Mouse (Mus musculus): Measurements from ENCODE around the gene Klhl11. TPM values are rescaled to one million over a fixed set of nuclear protein-coding genes. Genes with fewer than 3 reads are reported as not detected.

Klhl11 gene
- total RNA-seq, 2 experiments from 2014 or later, result 119 to 121 TPM

- no peak for TF ChIP-seq CTCF (conservative IDR thresholded peaks at IDR 0.05)
- H3K27ac ChIP-seq, result no peak overlapping the region
- H3K4me3 ChIP-seq, result no peak overlapping the region
- no peak for DNase-seq (ENCODE audit: low spot score in 2 of 2)
Observed at GRCm38 (mm10) chr11:100421537-100421936, 51.0 kb downstream of the Klhl11 start.

- TF ChIP-seq CTCF (conservative IDR thresholded peaks at IDR 0.05), result no peak
- Histone ChIP-seq H3K27ac (peak within 1 kb of the TSS; percentile 86), H3K4me3 (peak within 1 kb of the TSS; percentile 86)
- no peak for DNase-seq (ENCODE audit: low spot score in 2 of 2)
Observed at GRCm38 (mm10) chr11:100414914-100415822, 57.4 kb downstream of the Klhl11 start, which contains the start of gene Fkbp10. TSS of gene Fkbp10 (plus strand) at chr11:100415697.

- peak in 1 of 2 experiments; percentile 62 for DNase-seq (ENCODE audit: low spot score in 2 of 2)
- Histone ChIP-seq H3K4me3 (peak within 1 kb of the TSS; percentile 86), H3K27ac (peak within 1 kb of the TSS; percentile 86)
- TF ChIP-seq CTCF (conservative IDR thresholded peaks at IDR 0.05), result peak; percentile 85
Observed at GRCm38 (mm10) chr11:100414021-100414913, 58.3 kb downstream of the Klhl11 start, which contains the start of gene P3h4. TSS of gene P3h4 (minus strand) at chr11:100414836.

- H3K27ac ChIP-seq, result peak overlapping the region; percentile 74; the same call in 1 of the 2 replicates
- DNase-seq (ENCODE audit: low spot score in 2 of 2), result no peak
- no peak for TF ChIP-seq CTCF (conservative IDR thresholded peaks at IDR 0.05)
- H3K4me3 ChIP-seq, result peak overlapping the region; percentile 86
Observed at GRCm38 (mm10) chr11:100413541-100413940, 59.0 kb downstream of the Klhl11 start.

Small RNA genes lying within 50 kb of the gene (microRNA-seq; reads per million reads assigned to microRNA genes)
- gene Gm27374 (0 reads per million in 2 experiments), gene Mir7116 (0 reads per million in 2 experiments)

Other genes starting within 250 kb of the Klhl11 start
- not detected for gene Krt16, start 223.8 kb downstream of the Klhl11 start, total RNA-seq (2021)
- gene Krt17, start 211.7 kb downstream of the Klhl11 start, total RNA-seq (2021), result not detected
- gene Krt42, start 202.9 kb downstream of the Klhl11 start, total RNA-seq (2021), result not detected
- 100 to 1,000 TPM; 713 to 750 TPM for gene Eif1, start 152.9 kb downstream of the Klhl11 start, total RNA-seq (2021)
- gene Gast, start 138.3 kb downstream of the Klhl11 start, total RNA-seq (2021), result not detected
- gene Hap1, start 116.6 kb downstream of the Klhl11 start, total RNA-seq (2021), result 100 to 1,000 TPM; 169 to 174 TPM
- gene Jup, start 75.0 kb downstream of the Klhl11 start, total RNA-seq (2021), result 10 to 100 TPM; 34.1 to 35.6 TPM
- 1 to 10 TPM; 9.4 to 9.5 TPM for gene P3h4, start 57.9 kb downstream of the Klhl11 start, total RNA-seq (2021)
- gene Fkbp10, start 57.0 kb downstream of the Klhl11 start, total RNA-seq (2021), result 1 to 10 TPM; 4.4 to 5.8 TPM
- 10 to 100 TPM; 58.4 to 58.7 TPM for gene Nt5c3b, start 30.9 kb downstream of the Klhl11 start, total RNA-seq (2021)
- gene Klhl10, start 30.8 kb downstream of the Klhl11 start, total RNA-seq (2021), result 1 to 10 TPM in 1 of 2 experiments, under 1 TPM in 1; 0.64 to 1.4 TPM
- 100 to 1,000 TPM; 103 to 117 TPM for gene Acly, start 55.3 kb upstream of the Klhl11 start, total RNA-seq (2021)
- 1 to 10 TPM; 1.3 to 1.7 TPM for gene Ttc25, start 72.9 kb upstream of the Klhl11 start, total RNA-seq (2021)
- 100 to 1,000 TPM; 168 to 183 TPM for gene Cnp, start 102.2 kb upstream of the Klhl11 start, total RNA-seq (2021)
- gene Nkiras2, start 146.5 kb upstream of the Klhl11 start, total RNA-seq (2021), result 10 to 100 TPM; 11.8 to 13.1 TPM
- 100 to 1,000 TPM; 242 to 257 TPM for gene Dnajc7, start 147.4 kb upstream of the Klhl11 start, total RNA-seq (2021)
- gene Zfp385c, start 219.7 kb upstream of the Klhl11 start, total RNA-seq (2021), result under 1 TPM; 0.20 to 0.67 TPM
- 1 to 10 TPM; 1.6 to 2.3 TPM for gene Dhx58, start 231.5 kb upstream of the Klhl11 start, total RNA-seq (2021)
- 10 to 100 TPM; 55.4 to 57.8 TPM for gene Kat2a, start 239.7 kb upstream of the Klhl11 start, total RNA-seq (2021)
- gene Hspb9, start 241.1 kb upstream of the Klhl11 start, total RNA-seq (2021), result not detected